Mouse (Mus musculus): ENCODE results near the gene Glis1.

Glis1 gene

DNA sequence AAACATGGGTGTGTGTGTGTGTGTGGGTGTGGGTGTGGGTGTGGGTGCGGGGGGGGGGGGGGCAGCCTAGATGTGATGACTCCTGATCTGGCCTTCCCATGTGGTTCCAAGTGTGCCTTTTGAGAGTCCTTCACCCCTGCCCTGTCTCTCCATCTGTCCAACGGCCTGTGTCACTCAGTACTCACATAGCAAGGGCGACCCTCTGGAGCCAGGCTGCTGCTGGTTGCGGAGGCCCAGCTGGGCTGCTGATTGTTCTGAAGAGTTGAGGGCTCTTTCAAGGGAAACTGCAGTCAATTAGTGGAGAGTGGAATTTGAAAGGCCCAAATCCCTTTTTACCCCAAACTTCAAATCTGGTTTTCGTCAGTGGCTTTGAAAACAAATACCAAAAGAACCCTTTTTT, 86.4 kb downstream of the Glis1 start:
- DNase-seq = peak in 1 of 2 experiments; percentile 26

DNA sequence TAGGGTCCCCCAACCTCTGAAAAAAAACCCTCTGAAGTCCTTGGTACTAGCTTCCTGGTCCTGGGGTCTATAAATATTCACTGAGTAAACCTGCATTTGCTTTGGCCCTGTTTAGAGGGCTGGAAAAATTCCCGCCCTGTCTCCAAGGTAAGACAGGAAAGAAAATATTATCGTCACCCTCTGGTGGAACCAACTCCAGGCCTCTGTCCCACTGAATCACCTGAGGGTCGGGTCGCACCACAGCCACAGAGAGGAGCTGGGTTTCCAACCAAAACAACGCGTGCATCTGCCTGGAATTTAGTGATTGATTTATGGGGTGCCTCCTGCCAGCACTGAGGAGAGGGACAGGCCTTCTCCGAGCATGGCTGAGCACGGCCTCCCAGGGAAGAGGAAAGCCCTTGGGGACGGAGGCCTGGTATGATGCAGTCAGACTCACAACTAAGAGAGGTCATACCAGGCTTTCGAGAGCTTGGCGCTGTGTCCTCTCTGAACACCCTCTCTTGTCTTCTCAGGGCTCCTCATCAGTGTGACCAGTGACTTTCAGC, 89.3 kb downstream of the Glis1 start:
- peak; percentile 14 to 63 for DNase-seq

GRCm38 (mm10) chr4:107535126-107535525, 100.7 kb downstream of the Glis1 start:
- DNase-seq = peak; percentile 68 to 71

GRCm38 (mm10) chr4:107538116-107538515, 103.7 kb downstream of the Glis1 start:
- DNase-seq = peak; percentile 18 to 41

DNA sequence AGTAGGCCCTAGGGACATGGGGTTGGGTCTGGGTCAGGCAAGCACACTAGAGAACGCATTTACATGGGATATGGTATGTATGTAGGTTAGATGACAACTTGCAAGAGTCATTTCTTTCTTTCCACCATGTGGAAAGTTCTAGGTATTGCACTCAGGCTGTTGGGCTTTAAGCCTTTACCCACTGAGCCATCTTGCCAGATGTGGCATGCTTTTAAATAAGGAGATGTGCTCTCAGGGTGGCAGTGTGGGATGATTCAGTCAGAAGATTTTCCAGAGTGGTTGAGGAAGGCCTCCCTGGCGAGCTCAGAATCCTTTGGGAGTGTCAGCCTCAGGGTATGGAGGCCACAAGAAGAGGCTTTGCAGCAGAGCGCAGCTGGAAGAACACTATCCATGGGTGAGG, 104.2 kb downstream of the Glis1 start:
- DNase-seq = peak in 1 of 2 experiments; percentile 8

DNA sequence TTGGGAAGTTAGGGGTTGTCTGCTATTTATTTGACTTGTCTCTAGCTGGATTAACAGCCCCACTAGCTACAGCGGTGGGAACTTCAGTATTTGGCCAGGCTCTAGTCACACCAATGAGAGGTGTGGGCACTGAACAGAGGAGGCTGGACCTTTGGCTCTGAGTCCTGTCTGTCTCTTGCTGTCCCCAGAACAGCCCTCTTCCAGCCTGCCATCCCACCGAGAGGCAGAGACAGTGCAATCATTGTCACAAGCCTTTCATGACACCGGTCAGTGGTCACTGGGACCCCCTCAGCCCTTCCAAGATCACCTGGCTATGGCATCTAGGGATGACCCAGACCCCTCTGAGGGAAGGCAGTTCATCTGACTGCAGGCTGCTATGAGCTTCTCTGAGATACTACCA, 104.6 kb downstream of the Glis1 start:
- peak in 1 of 2 experiments; percentile 15 for DNase-seq

- DNase-seq = peak in 1 of 2 experiments; percentile 19
Measured at GRCm38 (mm10) chr4:107541821-107542220, 107.4 kb downstream of the Glis1 start.

DNA sequence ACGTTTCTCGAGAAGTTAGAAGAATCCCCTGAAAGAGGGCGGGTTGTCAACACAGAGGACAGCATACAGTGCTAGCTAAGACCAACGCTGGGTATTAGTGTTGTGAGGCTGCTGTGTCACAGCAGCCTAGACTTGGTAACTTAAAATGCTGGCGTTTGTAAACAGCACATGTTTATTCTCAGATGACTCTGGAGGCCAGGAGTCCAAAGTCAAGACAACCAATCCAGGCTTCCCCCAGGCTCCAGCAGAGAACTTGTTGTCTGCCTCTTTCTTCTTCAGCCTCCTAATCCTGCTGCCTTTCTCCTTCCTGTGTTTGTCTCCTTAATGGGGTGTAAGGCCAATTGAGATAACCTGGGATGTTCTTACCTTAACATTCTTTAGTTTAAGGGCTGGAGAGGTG, 110.5 kb downstream of the Glis1 start:
- DNase-seq = peak; percentile 19 to 44

DNA sequence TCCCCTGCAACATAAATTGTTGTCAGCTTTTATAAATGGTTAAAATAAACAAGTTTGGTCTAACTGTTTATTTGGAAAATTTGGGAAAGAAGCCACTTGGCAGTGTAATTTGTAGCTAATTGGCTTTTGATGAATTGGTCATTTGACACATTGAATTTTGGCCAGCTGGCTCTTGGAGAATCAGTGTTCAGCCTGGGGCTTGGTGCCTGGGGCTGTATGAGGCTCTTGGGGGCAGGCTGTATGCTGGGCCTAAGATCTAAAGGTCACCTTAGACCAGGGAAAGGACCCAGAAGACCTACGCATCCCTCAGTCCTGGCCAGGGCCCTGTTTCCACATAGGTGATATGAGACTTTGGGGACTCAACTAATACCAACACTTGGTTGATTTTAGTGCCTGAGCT, 111.3 kb downstream of the Glis1 start:
- peak; percentile 22 to 43 for DNase-seq

DNA sequence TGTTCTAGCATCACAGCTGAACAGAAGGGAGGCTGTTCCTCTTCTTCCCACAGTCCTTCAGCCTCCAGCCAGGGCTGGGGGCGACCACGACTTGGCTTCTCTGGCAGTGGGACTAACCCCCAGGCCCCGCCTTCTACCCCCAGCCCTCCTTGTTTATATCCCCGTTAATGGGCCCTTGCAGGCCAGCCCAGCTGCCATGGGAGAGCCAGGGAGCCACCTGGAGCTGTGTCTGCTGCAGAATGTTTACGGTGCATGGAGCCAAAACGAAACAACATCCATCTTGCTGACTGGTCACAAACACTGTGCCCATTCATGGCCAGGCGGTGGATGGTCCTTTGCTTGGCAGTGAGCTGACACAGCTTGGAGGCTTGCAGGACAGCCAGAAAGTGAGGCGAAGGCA, 112.1 kb downstream of the Glis1 start:
- peak in 1 of 2 experiments; percentile 21 for DNase-seq

DNA sequence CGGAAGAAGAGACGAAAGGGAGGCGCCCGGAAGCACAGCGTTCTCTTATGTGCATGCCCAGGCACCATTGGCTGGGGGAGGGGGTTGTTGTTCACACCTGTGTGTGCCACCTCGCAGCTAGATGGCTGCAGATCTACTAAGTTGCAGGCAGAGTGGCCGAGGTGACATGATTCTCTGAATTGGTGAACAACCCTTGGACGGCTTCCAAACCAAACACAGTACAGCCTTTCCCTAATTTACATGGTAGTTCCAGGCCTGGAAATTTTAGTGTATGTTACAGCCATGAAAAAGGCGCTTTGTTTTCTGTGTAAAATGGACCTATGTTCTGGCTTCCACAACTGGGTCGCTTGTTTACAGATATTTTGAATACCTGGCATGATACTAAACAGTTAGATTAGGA, 115.7 kb downstream of the Glis1 start:
- peak; percentile 33 to 43 for DNase-seq

- peak in 1 of 2 experiments; percentile 36 for DNase-seq
Measured at GRCm38 (mm10) chr4:107550546-107550945, 116.2 kb downstream of the Glis1 start.

GRCm38 (mm10) chr4:107552696-107553095, 118.3 kb downstream of the Glis1 start:
- peak; percentile 49 to 66 for DNase-seq

- DNase-seq = no peak
Measured at GRCm38 (mm10) chr4:107553774-107554173, 119.4 kb downstream of the Glis1 start.

DNA sequence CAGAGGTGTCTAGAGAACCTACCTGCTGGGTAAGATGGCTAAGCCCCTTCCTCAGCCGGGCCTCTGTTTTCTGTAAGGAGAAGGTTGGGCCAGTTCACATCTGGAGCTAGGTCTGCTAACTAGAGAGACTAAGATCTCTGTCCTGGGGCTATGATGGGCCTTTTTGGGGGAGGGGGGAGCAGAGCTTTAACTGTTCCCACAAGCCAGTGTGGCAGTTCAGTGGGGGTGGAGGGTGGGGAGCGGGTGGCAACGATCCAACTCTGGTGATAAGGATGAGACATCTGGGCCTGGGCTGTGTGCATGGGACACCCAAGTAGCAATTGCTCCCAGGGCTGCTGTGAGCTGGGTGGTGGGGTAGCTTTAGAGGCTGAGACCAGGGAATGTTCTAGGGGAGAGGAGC, 124.4 kb downstream of the Glis1 start:
- DNase-seq = no peak

GRCm38 (mm10) chr4:107561056-107561455, 126.7 kb downstream of the Glis1 start:
- peak in 1 of 2 experiments; percentile 52 for DNase-seq

GRCm38 (mm10) chr4:107568159-107568558, 133.8 kb downstream of the Glis1 start:
- DNase-seq = no peak

GRCm38 (mm10) chr4:107568881-107569443, 134.6 kb downstream of the Glis1 start:
- no peak for DNase-seq

DNA sequence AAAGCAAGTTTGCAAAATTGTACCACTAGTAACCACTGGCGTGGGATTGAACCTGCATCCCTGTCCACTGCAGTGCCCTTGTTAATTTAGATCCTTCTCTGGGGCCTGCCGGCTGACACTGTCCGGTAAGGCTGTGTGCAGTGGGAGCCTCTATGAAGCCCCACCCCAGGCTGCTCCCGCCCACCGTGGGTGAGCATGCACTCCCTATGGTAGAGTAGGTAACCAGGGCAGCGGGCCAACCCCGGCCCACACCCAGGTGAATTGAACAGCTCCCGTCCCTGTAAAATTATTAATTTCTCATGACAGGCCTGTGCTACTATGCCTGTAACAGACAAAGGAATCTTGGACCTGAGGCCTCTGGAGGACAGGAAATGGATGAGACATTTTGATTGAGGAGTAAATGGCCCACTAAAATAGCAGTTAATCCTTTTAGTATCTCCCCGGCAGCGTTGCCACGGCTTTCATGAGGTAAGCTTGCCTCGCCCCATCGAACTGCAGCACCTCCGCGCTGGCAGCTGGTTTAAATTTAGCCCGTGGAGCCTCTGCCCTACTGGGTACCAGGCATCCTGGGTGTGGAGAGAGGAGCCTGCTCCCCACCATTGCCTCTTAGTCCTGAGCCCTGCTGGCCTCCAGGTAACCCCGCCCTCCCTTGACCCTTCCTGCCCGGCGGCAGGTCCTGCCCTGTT, 136.1 kb downstream of the Glis1 start:
- peak in 1 of 2 experiments; percentile 11 for DNase-seq

- DNase-seq = no peak
Measured at GRCm38 (mm10) chr4:107575781-107576180, 141.4 kb downstream of the Glis1 start.

DNA sequence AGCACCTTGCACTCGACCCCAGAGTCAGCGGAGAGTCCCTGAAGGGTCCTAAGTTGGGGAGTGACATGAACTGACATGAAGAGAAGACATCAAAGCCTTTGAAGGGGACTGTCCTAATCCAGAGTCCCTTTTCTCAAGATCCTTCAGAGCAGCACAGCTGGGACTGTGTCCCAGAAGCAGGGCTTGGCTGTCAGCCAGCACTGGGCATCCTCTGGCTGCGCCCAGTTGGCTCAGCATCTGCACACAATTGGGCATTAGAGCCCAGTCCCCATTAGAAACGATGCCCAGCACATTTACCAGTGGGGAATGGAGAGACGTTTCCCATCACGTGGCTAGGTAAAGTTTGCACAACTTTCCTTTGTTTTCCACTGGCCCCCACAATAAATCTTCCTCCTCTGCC, 142.4 kb downstream of the Glis1 start:
- peak in 1 of 2 experiments; percentile 28 for DNase-seq

DNA sequence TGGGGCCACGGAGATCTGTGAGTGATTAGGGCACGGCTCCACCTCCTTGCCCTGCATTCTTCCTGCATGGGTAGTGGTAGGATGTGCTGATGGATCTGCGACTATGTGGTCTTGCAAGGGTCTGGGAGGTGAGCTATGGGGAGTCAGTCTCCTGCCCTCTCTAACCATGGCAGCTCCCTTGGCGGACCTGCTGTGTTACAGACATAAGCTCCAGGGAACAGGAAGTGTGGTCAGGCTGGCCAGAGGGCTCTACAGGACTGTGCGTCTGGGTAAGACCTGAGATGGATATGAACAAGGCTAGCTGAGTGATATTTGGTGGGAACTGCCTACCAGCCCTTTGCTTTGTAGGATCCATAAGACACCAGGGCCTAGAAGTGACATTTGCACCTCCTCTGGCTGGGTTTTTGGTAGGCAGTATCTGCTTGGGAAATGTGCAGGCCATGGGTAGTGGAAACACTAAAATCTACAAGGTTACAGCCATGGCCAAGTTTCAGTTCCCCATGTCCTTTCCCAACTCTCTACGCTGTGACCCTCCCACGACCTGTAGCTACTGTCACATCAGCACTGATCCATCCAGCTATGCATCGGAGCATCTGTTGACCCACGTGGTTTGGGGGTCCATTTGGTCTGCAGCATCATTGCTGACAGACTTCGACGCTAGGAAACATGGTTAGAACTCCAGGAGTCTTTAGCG, 142.9 kb downstream of the Glis1 start:
- DNase-seq = no peak

GRCm38 (mm10) chr4:107580883-107581282, 146.5 kb downstream of the Glis1 start:
- DNase-seq = no peak

DNA sequence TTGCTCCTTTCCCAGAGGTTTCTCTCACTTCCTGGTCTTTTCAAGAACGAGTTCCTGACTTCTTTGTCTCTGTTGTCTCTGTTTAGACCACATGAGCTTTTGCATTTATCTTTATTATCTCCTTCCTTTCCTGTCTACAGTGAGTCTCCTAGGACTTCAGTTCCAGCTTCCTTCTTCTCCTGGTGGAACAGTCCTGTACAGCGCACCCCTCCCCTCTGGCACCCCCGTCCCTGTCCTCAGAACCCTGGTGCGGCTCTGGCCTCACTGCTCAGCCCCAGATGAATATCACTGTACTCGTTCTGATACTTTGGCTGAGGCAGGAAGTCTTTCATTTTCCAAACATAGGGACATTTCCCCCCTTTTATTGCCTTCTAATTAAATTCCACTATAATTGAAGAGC, 152.0 kb downstream of the Glis1 start:
- DNase-seq = no peak

Measured in kidney, postnatal 25 days (tissue).